Mouse (Mus musculus): ENCODE results near the gene Gcsh. TPM values are rescaled to one million over a fixed set of nuclear protein-coding genes. Genes with fewer than 3 reads are reported as not detected.

Gcsh gene
- polyA plus RNA-seq, 1 experiment from 2014 or later, result 233 TPM

- no peak overlapping the region for H3K4me3 ChIP-seq (replicated peaks; ENCODE audit: low read depth, low read length)
- no peak overlapping the region for H3K27ac ChIP-seq
- H3K36me3 ChIP-seq (ENCODE audit: insufficient read depth, low read length), result no peaks in the 10 kb centered on the region
- no peaks in the 10 kb centered on the region for H3K27me3 ChIP-seq (ENCODE audit: insufficient read depth, low read length)
- ATAC-seq (replicated peaks; ENCODE audit: low FRiP score, low read depth), result no peak
- H3K4me1 ChIP-seq (replicated peaks; ENCODE audit: insufficient read depth, low read length), result no peaks in the 10 kb centered on the region
- 58% methylated on average over 4 of the region's 4 CpGs for WGBS
- H3K9ac ChIP-seq (ENCODE audit: low read depth, low read length), result no peak overlapping the region
- no peak overlapping the region for H3K4me2 ChIP-seq (ENCODE audit: low read length)
- H3K9me3 ChIP-seq (replicated peaks; ENCODE audit: low read length), result no peaks in the 10 kb centered on the region
- DNase-seq (ENCODE audit: low spot score), result no peak
- TF ChIP-seq CTCF (IDR thresholded peaks at IDR 0.05; ENCODE audit: low read depth), result no peak
These were observed 22.3 kb upstream of the Gcsh start for GRCm38 (mm10) chr8:117015670-117016069.

GRCm38 (mm10) chr8:117011366-117011765, 18.0 kb upstream of the Gcsh start:
- WGBS, result 75% methylated on average over 9 of the region's 9 CpGs
- Histone ChIP-seq H3K4me2 (ENCODE audit: low read length) (no peak overlapping the region), H3K27me3 (ENCODE audit: insufficient read depth, low read length) (no peaks in the 10 kb centered on the region), H3K9me3 (replicated peaks; ENCODE audit: low read length) (no peaks in the 10 kb centered on the region), H3K4me1 (replicated peaks; ENCODE audit: insufficient read depth, low read length) (no peaks in the 10 kb centered on the region), H3K9ac (ENCODE audit: low read depth, low read length) (no peak overlapping the region), H3K27ac (no peak overlapping the region), H3K4me3 (replicated peaks; ENCODE audit: low read depth, low read length) (no peak overlapping the region), H3K36me3 (ENCODE audit: insufficient read depth, low read length) (no peaks in the 10 kb centered on the region)
- TF ChIP-seq CTCF (IDR thresholded peaks at IDR 0.05; ENCODE audit: low read depth), result no peak
- DNase-seq (ENCODE audit: low spot score), result no peak
- no peak for ATAC-seq (replicated peaks; ENCODE audit: low FRiP score, low read depth)

- Histone ChIP-seq H3K4me1 (replicated peaks; ENCODE audit: insufficient read depth, low read length) (0 out of 2 replicates have a peak, but pooled peaks cover 8% of the 10 kb centered on the region), H3K36me3 (ENCODE audit: insufficient read depth, low read length) (no peaks in the 10 kb centered on the region), H3K27me3 (ENCODE audit: insufficient read depth, low read length) (no peaks in the 10 kb centered on the region), H3K9me3 (replicated peaks; ENCODE audit: low read length) (no peaks in the 10 kb centered on the region), H3K9ac (ENCODE audit: low read depth, low read length) (peak overlapping the region; percentile 38; the same call in 1 of the 2 replicates), H3K27ac (no peak overlapping the region), H3K4me2 (ENCODE audit: low read length) (peak overlapping the region; percentile 91), H3K4me3 (replicated peaks; ENCODE audit: low read depth, low read length) (peak overlapping the region; percentile 71; the same call in 1 of the 2 replicates)
- 61% methylated on average over 11 of the region's 11 CpGs for WGBS
- no peak for TF ChIP-seq CTCF (IDR thresholded peaks at IDR 0.05; ENCODE audit: low read depth)
- DNase-seq (ENCODE audit: low spot score), result no peak
- no peak for ATAC-seq (replicated peaks; ENCODE audit: low FRiP score, low read depth)
These were observed 829 bp upstream of the Gcsh start for GRCm38 (mm10) chr8:116994016-116994716.

DNA sequence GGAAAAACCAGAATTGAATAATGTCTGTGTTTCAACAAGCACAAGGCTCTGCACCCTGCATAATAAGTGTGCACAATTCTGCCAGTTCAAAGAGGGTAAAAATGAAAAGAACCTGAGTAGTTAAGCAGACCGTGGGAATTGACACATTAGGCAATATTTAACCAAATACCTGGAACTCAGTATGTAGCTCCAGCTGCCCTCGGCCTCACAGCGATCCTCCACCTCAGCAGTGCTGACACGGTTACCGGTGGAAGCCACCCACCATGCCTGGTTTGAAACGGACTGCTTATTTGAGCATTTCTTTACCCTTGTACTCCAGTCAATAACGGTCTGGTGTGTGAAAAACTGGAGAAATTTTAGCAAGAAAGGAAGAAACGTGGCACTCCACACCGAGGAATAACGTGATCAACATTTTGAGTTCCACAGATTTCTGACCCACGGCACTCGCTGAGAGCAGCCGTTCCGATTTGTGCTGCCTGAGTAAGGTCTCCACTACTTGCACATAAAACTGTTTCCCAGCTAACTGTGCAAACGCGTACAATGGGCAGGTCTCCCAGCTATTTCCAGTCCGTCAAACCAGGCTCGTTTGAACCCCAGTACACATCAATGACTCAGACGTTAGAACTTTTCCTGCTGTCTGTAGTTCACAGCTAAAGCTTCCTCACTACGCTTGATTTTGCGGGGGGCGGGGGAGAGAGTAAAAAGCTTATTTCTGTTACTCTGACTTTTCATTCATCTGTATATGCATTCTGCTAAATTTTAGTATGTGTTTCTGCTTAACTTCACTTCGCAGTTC, 963 bp downstream of the Gcsh start:
- WGBS, result 6% methylated on average over 23 of the region's 23 CpGs

DNA sequence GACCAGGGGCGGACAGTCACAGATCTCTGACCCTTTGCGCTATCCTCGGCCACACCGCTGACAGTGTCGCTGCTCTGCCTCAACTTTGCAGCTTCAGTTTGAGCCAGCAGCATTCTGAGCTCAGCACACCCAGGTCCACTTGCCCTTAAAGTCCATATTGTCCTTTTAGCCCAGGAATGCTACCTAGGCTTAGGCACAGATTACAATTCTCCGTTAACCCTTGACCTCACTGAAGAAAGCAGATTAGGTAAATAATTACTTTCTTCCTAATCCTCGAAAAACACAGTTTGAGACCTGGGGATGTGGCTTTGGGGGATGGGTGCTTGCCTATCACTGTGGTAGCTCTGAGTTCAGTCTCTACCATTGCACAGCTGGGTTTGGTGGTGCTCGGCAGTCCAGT, 2.1 kb downstream of the Gcsh start:
- DNase-seq (ENCODE audit: low spot score), result no peak
- WGBS, result 82% methylated on average over 8 of the region's 8 CpGs
- ATAC-seq (replicated peaks; ENCODE audit: low FRiP score, low read depth), result no peak
- Histone ChIP-seq H3K36me3 (ENCODE audit: insufficient read depth, low read length) (0 out of 2 replicates have a peak, but pooled peaks cover 6% of the 10 kb centered on the region), H3K9me3 (replicated peaks; ENCODE audit: low read length) (no peaks in the 10 kb centered on the region), H3K27me3 (ENCODE audit: insufficient read depth, low read length) (no peaks in the 10 kb centered on the region), H3K27ac (peak overlapping the region; percentile 87; the same call in 1 of the 2 replicates), H3K4me3 (replicated peaks; ENCODE audit: low read depth, low read length) (no peak overlapping the region), H3K9ac (ENCODE audit: low read depth, low read length) (no peak overlapping the region), H3K4me1 (replicated peaks; ENCODE audit: insufficient read depth, low read length) (0 out of 2 replicates have a peak, but pooled peaks cover 8% of the 10 kb centered on the region), H3K4me2 (ENCODE audit: low read length) (peak overlapping the region; percentile 91)
- TF ChIP-seq CTCF (IDR thresholded peaks at IDR 0.05; ENCODE audit: low read depth), result no peak

More for the DNA sequence above, 963 bp downstream of the Gcsh start:
- Histone ChIP-seq H3K4me2 (ENCODE audit: low read length) (peak overlapping the region; percentile 91), H3K36me3 (ENCODE audit: insufficient read depth, low read length) (0 out of 2 replicates have a peak, but pooled peaks cover 6% of the 10 kb centered on the region), H3K27ac (peak overlapping the region; percentile 87), H3K4me1 (replicated peaks; ENCODE audit: insufficient read depth, low read length) (0 out of 2 replicates have a peak, but pooled peaks cover 8% of the 10 kb centered on the region), H3K27me3 (ENCODE audit: insufficient read depth, low read length) (no peaks in the 10 kb centered on the region), H3K9ac (ENCODE audit: low read depth, low read length) (peak overlapping the region; percentile 73), H3K4me3 (replicated peaks; ENCODE audit: low read depth, low read length) (peak overlapping the region; percentile 71), H3K9me3 (replicated peaks; ENCODE audit: low read length) (no peaks in the 10 kb centered on the region)
- DNase-seq (ENCODE audit: low spot score), result peak; percentile 51
- no peak for ATAC-seq (replicated peaks; ENCODE audit: low FRiP score, low read depth)
- TF ChIP-seq CTCF (IDR thresholded peaks at IDR 0.05; ENCODE audit: low read depth), result no peak

GRCm38 (mm10) chr8:116989842-116990241, 3.5 kb downstream of the Gcsh start:
- ATAC-seq (replicated peaks; ENCODE audit: low FRiP score, low read depth) (no peak), DNase-seq (ENCODE audit: low spot score) (no peak)
- H3K9ac ChIP-seq (ENCODE audit: low read depth, low read length), result no peak overlapping the region
- 98% methylated on average over 3 of the region's 3 CpGs for WGBS
- peak; percentile 31; the same call in 1 of the 2 replicates for TF ChIP-seq CTCF (IDR thresholded peaks at IDR 0.05; ENCODE audit: low read depth)
- 0 out of 2 replicates have a peak, but pooled peaks cover 8% of the 10 kb centered on the region for H3K4me1 ChIP-seq (replicated peaks; ENCODE audit: insufficient read depth, low read length)
- no peaks in the 10 kb centered on the region for H3K27me3 ChIP-seq (ENCODE audit: insufficient read depth, low read length)
- peaks cover 13% of the 10 kb centered on the region; the same call in 1 of the 2 replicates for H3K36me3 ChIP-seq (ENCODE audit: insufficient read depth, low read length)
- H3K27ac ChIP-seq, result no peak overlapping the region
- no peak overlapping the region for H3K4me3 ChIP-seq (replicated peaks; ENCODE audit: low read depth, low read length)
- H3K9me3 ChIP-seq (replicated peaks; ENCODE audit: low read length), result no peaks in the 10 kb centered on the region
- H3K4me2 ChIP-seq (ENCODE audit: low read length), result no peak overlapping the region
